Mouse (Mus musculus) bone marrow, adult 2 months (tissue): ENCODE data around the gene Ndufb6.

Source experiments
- CTCF ChIP-seq: fragments of 200-500 bp; IDR thresholded peaks from 2 replicates; pipeline ENCODE4 v1.5.1; 2011; ENCODE audit warnings: low read length, control low read depth; ENCODE audit not compliant: control insufficient read depth, insufficient read depth
- POLR2A ChIP-seq: fragments of 200-500 bp; IDR thresholded peaks from 2 replicates; pipeline ENCODE4 v1.6.1; 2011; ENCODE audit warnings: low read depth, mild to moderate bottlenecking, control low read depth, low read length, borderline replicate concordance; ENCODE audit not compliant: control insufficient read depth

GRCm38 (mm10) chr4:40253766-40254165 lies 25.5 kb downstream of the Ndufb6 start:
- TF ChIP-seq CTCF (no peak), POLR2A (no peak)
